Mouse (Mus musculus) small intestine, adult 2 months (tissue): Measurements from ENCODE around the gene Rhd. TPM values are rescaled to one million over a fixed set of nuclear protein-coding genes. Genes with fewer than 3 reads are reported as not detected.

Source experiments
- H3K27ac ChIP-seq: fragments of 200-500 bp; 2 replicates; pipeline ENCODE4 v1.5.1; 2012; ENCODE audit warnings: low read depth, low read length, control low read depth, inconsistent platforms; ENCODE audit not compliant: insufficient read depth
- H3K27me3 ChIP-seq: fragments of 200-500 bp; 2 replicates; pipeline ENCODE4 v1.6.1; 2012; ENCODE audit warnings: mild to moderate bottlenecking, moderate library complexity, low read length, inconsistent platforms; ENCODE audit not compliant: control insufficient read depth, insufficient read depth
- H3K36me3 ChIP-seq: fragments of 200-500 bp; 2 replicates; pipeline ENCODE4 v1.6.1; 2012; ENCODE audit warnings: mild to moderate bottlenecking, low read length, control low read depth, inconsistent platforms; ENCODE audit not compliant: control insufficient read depth, insufficient read depth
- H3K4me1 ChIP-seq: fragments of 200-500 bp; 2 replicates; pipeline ENCODE4 v1.6.1; 2012; ENCODE audit warnings: low read length, inconsistent platforms, mixed read lengths; ENCODE audit not compliant: control insufficient read depth, insufficient read depth, insufficient read length
- H3K4me3 ChIP-seq: fragments of 200-500 bp; 2 replicates; pipeline ENCODE4 v1.5.1; 2012; ENCODE audit warnings: low read depth, mild to moderate bottlenecking, control low read depth, inconsistent platforms, low read length, moderate library complexity
- CTCF ChIP-seq: fragments of 200-500 bp; IDR thresholded peaks from 2 replicates; pipeline ENCODE4 v1.5.1; 2012; ENCODE audit warnings: low read depth, mild to moderate bottlenecking, control low read depth, inconsistent platforms, low read length, moderate library complexity, mixed read lengths; ENCODE audit not compliant: insufficient replicate concordance, insufficient read length; ENCODE audit errors: extremely low read depth
- POLR2A ChIP-seq: fragments of 200-500 bp; IDR thresholded peaks from 2 replicates; pipeline ENCODE4 v1.6.1; 2012; ENCODE audit warnings: low read depth, mild to moderate bottlenecking, control low read depth, inconsistent platforms, low read length, moderate library complexity
- WGBS: fragments of 180-500 bp; shearing (Covaris S2); methylation state at CpG from one replicate; pipeline ENCODE4 v1.1.7; 2018; 5-methylcytosine and 5-hydroxymethylcytosine counted together
- polyA plus RNA-seq: library from polyadenylated mRNA; depleted of rRNA; stranded (reverse); fragments of >200 nt; gene quantifications from 2 replicates; pipeline ENCODE4 v1.2.3, GENCODE M21; 2012

The Rhd gene
- polyA plus RNA-seq, 1 experiment = not detected

DNA sequence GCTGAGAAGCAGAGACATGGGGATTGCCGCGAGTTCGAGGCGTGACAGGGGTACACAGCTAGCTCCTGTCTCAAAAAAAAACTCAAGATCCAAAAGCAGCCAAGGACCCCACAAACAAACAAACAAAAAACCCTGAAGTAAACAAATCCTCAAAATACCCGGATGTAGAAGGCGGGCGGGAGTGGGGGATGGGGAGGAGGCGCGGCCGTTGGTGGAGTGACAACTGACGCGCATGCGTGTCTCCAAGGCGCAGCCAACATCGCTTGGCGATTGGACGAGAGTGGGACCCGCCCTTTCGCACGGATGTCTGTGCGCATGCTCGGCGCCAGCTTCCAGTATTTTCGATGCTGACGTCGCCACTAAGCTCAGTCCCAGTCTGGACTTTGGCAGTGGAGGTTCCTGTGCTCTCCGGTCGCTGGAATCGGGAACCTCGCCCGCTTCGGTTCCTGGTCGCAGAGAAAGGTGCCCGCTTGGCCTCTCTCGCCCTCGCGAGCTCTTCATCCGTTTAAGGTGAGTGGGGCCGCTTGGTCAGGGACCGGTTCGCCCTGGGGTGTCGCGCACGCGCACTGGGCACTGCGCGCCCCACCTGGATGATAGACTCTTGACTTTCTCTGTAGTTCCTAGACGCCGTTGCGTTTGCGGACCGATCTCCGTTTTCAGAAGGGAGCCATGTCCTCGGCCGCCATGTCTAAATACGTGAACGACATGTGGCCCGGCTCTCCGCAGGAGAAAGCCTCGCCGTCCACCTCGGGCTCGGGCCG lies 59.1 kb downstream of the Rhd start, which contains the start of gene Rsrp1:
Rsrp1 (plus strand) TSS at position 335 of the 761 bp plus-strand sequence.
- H3K36me3 ChIP-seq = peaks cover 36% of the 10 kb centered on the region
- H3K4me1 ChIP-seq = peaks cover 8% of the 10 kb centered on the region; the same call in 1 of the 2 replicates
- no peaks in the 10 kb centered on the region for H3K27me3 ChIP-seq
- H3K27ac ChIP-seq = peak within 1 kb of the TSS; percentile 99
- peak; percentile 100 for TF ChIP-seq POLR2A
- TF ChIP-seq CTCF = no peak
- H3K4me3 ChIP-seq = peak within 1 kb of the TSS; percentile 85
- WGBS = under 1% methylated on average over 64 of the region's 64 CpGs

DNA sequence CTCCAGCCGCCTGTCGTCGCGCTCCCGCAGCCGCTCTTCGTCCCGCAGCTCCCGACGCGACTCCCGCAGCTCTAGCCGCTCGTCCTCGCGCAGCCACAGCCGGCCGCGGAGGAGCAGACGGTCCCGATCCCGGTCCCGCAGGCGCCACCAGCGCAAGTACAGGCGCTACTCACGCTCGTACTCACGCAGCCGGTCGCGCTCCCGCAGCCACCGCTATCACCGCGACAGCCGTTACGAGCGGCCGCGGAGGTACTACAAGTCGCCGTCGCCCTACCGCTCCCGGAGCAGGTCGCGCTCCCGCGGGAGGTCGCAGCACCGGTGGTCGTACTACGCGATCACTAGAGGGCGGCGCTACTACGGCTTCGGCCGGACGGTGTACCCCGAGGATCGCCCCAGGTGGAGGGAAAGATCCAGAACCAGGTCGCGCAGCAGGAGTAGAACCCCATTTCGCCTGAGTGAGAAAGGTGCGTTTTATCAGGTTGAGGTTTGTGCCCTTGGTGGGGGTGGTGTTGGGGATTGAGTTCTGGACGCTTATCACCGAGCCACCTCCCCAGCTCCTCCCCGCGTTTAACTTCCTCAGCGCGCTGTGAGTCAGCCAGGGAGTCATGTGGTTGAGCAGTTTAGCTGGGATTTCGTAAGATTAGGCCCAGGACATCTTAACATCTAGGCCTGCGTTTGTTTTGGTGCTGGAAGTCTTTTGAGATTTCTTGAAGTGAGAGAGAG lies 59.8 kb downstream of the Rhd start:
- Histone ChIP-seq H3K36me3 (peaks cover 37% of the 10 kb centered on the region), H3K27me3 (no peaks in the 10 kb centered on the region), H3K4me3 (peak overlapping the region; percentile 85), H3K27ac (peak overlapping the region; percentile 99), H3K4me1 (peaks cover 7% of the 10 kb centered on the region; the same call in 1 of the 2 replicates)
- WGBS = under 1% methylated on average over 75 of the region's 75 CpGs
- peak; percentile 69 for TF ChIP-seq POLR2A
- no peak for TF ChIP-seq CTCF

- H3K4me1 ChIP-seq = peaks cover 7% of the 10 kb centered on the region; the same call in 1 of the 2 replicates
- H3K27me3 ChIP-seq = no peaks in the 10 kb centered on the region
- 10% methylated on average over 8 of the region's 8 CpGs for WGBS
- H3K4me3 ChIP-seq = peak overlapping the region; percentile 71
- TF ChIP-seq POLR2A (no peak), CTCF (no peak)
- H3K36me3 ChIP-seq = peaks cover 37% of the 10 kb centered on the region
- H3K27ac ChIP-seq = no peak overlapping the region; the same call in 1 of the 2 replicates
Measured at GRCm38 (mm10) chr4:134925206-134925605, 60.9 kb downstream of the Rhd start.

DNA sequence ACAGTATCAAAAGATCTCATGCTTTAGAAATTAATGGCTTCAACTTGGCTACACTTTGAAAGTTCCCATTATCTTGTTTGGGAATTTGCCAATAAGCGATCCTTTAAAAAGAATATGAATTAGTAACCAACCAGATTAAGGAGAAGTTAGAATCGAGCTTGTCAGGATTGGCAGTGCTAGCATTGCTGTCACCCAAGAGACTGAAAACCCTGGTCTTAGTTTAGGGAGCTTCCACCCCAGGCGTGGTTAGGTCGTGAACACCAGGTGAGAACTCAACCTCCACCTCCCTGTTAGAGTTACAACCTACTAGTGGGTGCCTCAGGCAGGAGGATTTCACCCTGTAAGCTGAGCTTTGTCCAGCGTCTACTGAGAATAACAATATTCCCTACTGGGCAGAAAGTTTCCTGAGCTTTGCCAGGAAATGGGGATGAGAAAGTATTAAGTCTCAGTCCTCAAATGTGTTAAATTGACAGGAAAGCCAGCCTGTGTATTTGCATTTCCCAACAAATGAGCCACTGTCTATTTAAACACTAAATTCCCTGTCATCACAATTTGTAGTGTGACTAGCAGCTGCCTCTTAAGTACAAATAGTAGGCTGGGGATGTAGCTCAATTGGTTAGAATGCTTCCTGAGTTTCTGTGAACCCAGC lies 63.6 kb downstream of the Rhd start:
- no peak overlapping the region for H3K4me3 ChIP-seq
- H3K27me3 ChIP-seq = no peaks in the 10 kb centered on the region
- 45% methylated on average over 5 of the region's 5 CpGs for WGBS
- H3K27ac ChIP-seq = no peak overlapping the region
- H3K4me1 ChIP-seq = 0 out of 2 replicates have a peak, but pooled peaks cover 2% of the 10 kb centered on the region
- TF ChIP-seq CTCF (no peak), POLR2A (no peak)
- H3K36me3 ChIP-seq = peaks cover 43% of the 10 kb centered on the region

- WGBS = 69% methylated on average over 1 of the region's 1 CpGs
- Histone ChIP-seq H3K4me1 (0 out of 2 replicates have a peak, but pooled peaks cover 2% of the 10 kb centered on the region), H3K4me3 (no peak overlapping the region), H3K36me3 (peaks cover 44% of the 10 kb centered on the region), H3K27me3 (no peaks in the 10 kb centered on the region), H3K27ac (no peak overlapping the region)
- TF ChIP-seq POLR2A = no peak
- TF ChIP-seq CTCF = no peak
Measured at GRCm38 (mm10) chr4:134928464-134928836, 64.1 kb downstream of the Rhd start.

DNA sequence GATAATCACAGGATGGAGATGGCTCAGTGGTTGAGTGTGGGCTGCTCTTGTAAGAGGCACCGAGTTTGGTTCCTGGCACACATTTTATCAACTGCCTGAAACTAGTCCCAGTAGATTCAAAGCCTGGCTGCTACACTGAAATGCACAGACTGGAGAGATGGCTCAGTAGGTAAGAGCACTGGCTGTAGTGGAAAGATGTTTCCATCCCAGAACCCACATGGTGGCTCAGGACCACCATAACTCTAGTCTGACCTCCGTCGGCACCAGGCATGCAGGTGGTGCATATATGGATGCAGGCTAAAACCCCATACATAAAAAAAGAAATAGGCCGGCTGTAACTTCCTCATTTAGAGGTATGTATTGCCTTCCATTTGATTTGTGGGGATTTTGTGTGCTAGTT lies 65.2 kb downstream of the Rhd start:
- Histone ChIP-seq H3K36me3 (peaks cover 50% of the 10 kb centered on the region), H3K4me3 (no peak overlapping the region), H3K27ac (no peak overlapping the region; the same call in 1 of the 2 replicates), H3K4me1 (0 out of 2 replicates have a peak, but pooled peaks cover 2% of the 10 kb centered on the region), H3K27me3 (no peaks in the 10 kb centered on the region)
- TF ChIP-seq POLR2A (no peak), CTCF (no peak)
- WGBS = 64% methylated on average over 4 of the region's 4 CpGs

GRCm38 (mm10) chr4:134930190-134930589 lies 65.9 kb downstream of the Rhd start:
- Histone ChIP-seq H3K4me3 (no peak overlapping the region; the same call in 1 of the 2 replicates), H3K27me3 (no peaks in the 10 kb centered on the region), H3K36me3 (peaks cover 52% of the 10 kb centered on the region), H3K4me1 (0 out of 2 replicates have a peak, but pooled peaks cover 2% of the 10 kb centered on the region), H3K27ac (peak overlapping the region; percentile 79)
- TF ChIP-seq POLR2A (no peak), CTCF (no peak)
- WGBS = 19% methylated on average over 9 of the region's 9 CpGs
